In the genomic region with DNA sequence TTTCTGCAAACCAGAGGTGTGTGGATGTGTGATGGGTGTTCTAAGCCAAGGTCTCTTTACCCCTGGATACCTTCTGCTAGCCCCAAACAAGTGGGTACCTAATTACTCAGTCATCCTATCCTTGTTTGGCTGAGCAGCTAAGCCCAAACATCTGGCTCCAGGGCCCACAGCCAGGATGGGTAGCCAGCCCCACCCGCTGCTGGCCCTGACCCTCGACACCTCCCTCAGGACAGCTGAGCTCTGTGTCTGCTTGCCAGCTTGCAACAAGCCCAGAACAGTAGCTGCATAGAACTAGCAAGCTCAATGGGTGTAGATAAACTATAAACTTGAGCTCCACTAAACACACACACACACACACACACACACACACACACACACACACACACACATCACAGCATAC, we compare ENCODE assay signal across 15 mouse cellular contexts. TPM values are rescaled to one million over a fixed set of nuclear protein-coding genes. Genes with fewer than 3 reads are reported as not detected.
A peak's percentile ranks its signal among the peaks of the same experiment; 100 is the strongest.
DNase-seq lines count a peak whose midpoint lies in the region; ATAC-seq and TF ChIP-seq lines count a peak whose summit lies in the region.
"Had no signal": no experiment of that assay in that cellular context is flagged by ENCODE, and none has a peak within 500 bp of the region (broad histone marks: within the 10 kb centered on the region; RNA-seq: fewer than 3 reads in every experiment).

No protein-coding gene starts in this region.

- H3K4me3 ChIP-seq in lung, postnatal 0 days (ENCODE audit: low read depth, low read length) = no peak overlapping the region
- H3K4me3 ChIP-seq: erythroblast, embryonic 14.5 days; liver, embryonic 13.5 days; midbrain, embryonic 12.5 days; stomach, embryonic 15.5 days had no signal

- no peak overlapping the region for H3K4me2 ChIP-seq in lung, postnatal 0 days (replicated peaks; ENCODE audit: low read depth, low read length)
- H3K4me2 ChIP-seq: liver, embryonic 13.5 days; midbrain, embryonic 12.5 days; stomach, embryonic 15.5 days had no signal

- no peak overlapping the region for H3K27ac ChIP-seq in lung, postnatal 0 days (ENCODE audit: low read length)
- H3K27ac ChIP-seq: liver, embryonic 13.5 days; midbrain, embryonic 12.5 days; stomach, embryonic 15.5 days had no signal

- H3K9me3 ChIP-seq in lung, postnatal 0 days (ENCODE audit: low read length) = no peaks in the 10 kb centered on the region
- H3K9me3 ChIP-seq: liver, embryonic 13.5 days; midbrain, embryonic 12.5 days; stomach, embryonic 15.5 days had no signal

- 0 out of 2 replicates have a peak, but pooled peaks have one; percentile 13 for ATAC-seq in lung, postnatal 0 days

- TF ChIP-seq EP300 in lung, postnatal 0 days (IDR thresholded peaks at IDR 0.05) = no peak

- no peaks in the 10 kb centered on the region for H3K4me1 ChIP-seq in lung, postnatal 0 days (ENCODE audit: insufficient read depth, low read depth, low read length)
- H3K4me1 ChIP-seq: midbrain, embryonic 12.5 days had no signal

- DNase-seq in left cerebral cortex, postnatal 4 days = peak; percentile 51
- DNase-seq in left cerebral cortex, postnatal 36 days (ENCODE audit: low spot score in 2 of 2) = no peak
- DNase-seq in NIH3T3 (ENCODE audit: low read depth) = peak; percentile 80
- DNase-seq in fibroblast of lung, adult 2 months (ENCODE audit: low read depth) = peak; percentile 51
- DNase-seq in lung, postnatal 0 days (ENCODE audit: low spot score) = no peak
- DNase-seq in right cerebral cortex, postnatal 25 days = no peak
- DNase-seq in layer of hippocampus, adult 9-10 months (ENCODE audit: low spot score) = no peak
- DNase-seq in kidney, postnatal 36 days = no peak
- DNase-seq: cerebellum, adult 9-11 months; kidney, adult 9 months; liver, embryonic 13.5 days; retina, postnatal 1 day had no signal

- H3K9ac ChIP-seq in lung, postnatal 0 days (replicated peaks; ENCODE audit: low read depth) = no peak overlapping the region
- H3K9ac ChIP-seq: liver, embryonic 13.5 days; midbrain, embryonic 12.5 days; stomach, embryonic 15.5 days had no signal

- 13% methylated on average over 2 of the region's 2 CpGs for WGBS in lung, postnatal 0 days

- no peaks in the 10 kb centered on the region for H3K27me3 ChIP-seq in lung, postnatal 0 days (replicated peaks; ENCODE audit: insufficient read depth, low read length)
- H3K27me3 ChIP-seq: midbrain, embryonic 12.5 days; stomach, embryonic 15.5 days had no signal

- intact Hi-C loops in left cerebral cortex, postnatal 4 days (cut with DNase I) = no loop called here
- intact Hi-C loops in left cerebral cortex, postnatal 36 days (cut with DNase I) = no loop called here

- no peaks in the 10 kb centered on the region for H3K36me3 ChIP-seq in lung, postnatal 0 days (ENCODE audit: insufficient read depth, low read length)
- H3K36me3 ChIP-seq: liver, embryonic 13.5 days; midbrain, embryonic 12.5 days; stomach, embryonic 15.5 days had no signal

- no peak for TF ChIP-seq CTCF in lung, postnatal 0 days (IDR thresholded peaks at IDR 0.05)

RNA-seq across cellular contexts. Expression of a gene that starts 16.4 kb away (rescaled TPM):
- total RNA-seq in left cerebral cortex, postnatal 4 days (2021) = not detected
- total RNA-seq in left cerebral cortex, postnatal 36 days (2021) = under 1 TPM in 1 of 2 experiments, not detected in 1; 0.15 TPM
- 0.19 and 0.26 TPM in 2 replicates for polyA plus RNA-seq in lung, postnatal 0 days (2015; fragmentation: Nextera tagmentation; extraction: Ambion mirVana)
- polyA plus RNA-seq: erythroblast, embryonic 14.5 days; liver, embryonic 13.5 days had no signal

RNA-seq across cellular contexts. Expression of a gene that starts 22.3 kb away (rescaled TPM):
- 1 to 10 TPM; 3.1 to 3.6 TPM for total RNA-seq in left cerebral cortex, postnatal 4 days (2021)
- 1 to 10 TPM in 1 of 2 experiments, under 1 TPM in 1; 0.84 to 3.6 TPM for total RNA-seq in left cerebral cortex, postnatal 36 days (2021)
- 1.4 and 1.7 TPM in 2 replicates for polyA plus RNA-seq in lung, postnatal 0 days (2015; fragmentation: Nextera tagmentation; extraction: Ambion mirVana)
- polyA plus RNA-seq: erythroblast, embryonic 14.5 days had no signal

RNA-seq across cellular contexts. Expression of a gene that starts 23.1 kb away (rescaled TPM):
- 1 to 10 TPM; 1.4 to 1.5 TPM for total RNA-seq in left cerebral cortex, postnatal 4 days (2021)
- under 1 TPM; 0.44 to 0.86 TPM for total RNA-seq in left cerebral cortex, postnatal 36 days (2021)
- polyA plus RNA-seq in lung, postnatal 0 days (2015; fragmentation: Nextera tagmentation; extraction: Ambion mirVana) = 0.37 TPM in 2 replicates
- polyA plus RNA-seq: erythroblast, embryonic 14.5 days; liver, embryonic 13.5 days; midbrain, embryonic 12.5 days; stomach, embryonic 15.5 days had no signal

RNA-seq across cellular contexts. Expression of a gene that starts 26.0 kb away (rescaled TPM):
- 10 to 100 TPM; 50.8 to 51.5 TPM for total RNA-seq in left cerebral cortex, postnatal 4 days (2021)
- 100 to 1,000 TPM; 103 to 106 TPM for total RNA-seq in left cerebral cortex, postnatal 36 days (2021)
- polyA plus RNA-seq in lung, postnatal 0 days (2015; fragmentation: Nextera tagmentation; extraction: Ambion mirVana) = 1.1 and 2.3 TPM in 2 replicates

RNA-seq across cellular contexts. Expression of a gene that starts 32.8 kb away (rescaled TPM):
- total RNA-seq in left cerebral cortex, postnatal 4 days (2021) = 10 to 100 TPM; 21.1 to 21.4 TPM
- 10 to 100 TPM; 14.0 to 17.0 TPM for total RNA-seq in left cerebral cortex, postnatal 36 days (2021)
- polyA plus RNA-seq in lung, postnatal 0 days (2015; fragmentation: Nextera tagmentation; extraction: Ambion mirVana) = 2.7 TPM in 2 replicates

Comparison
In these comparisons a context has a peak if more than half of its experiments do, and no peak if none do; other contexts are left out.
1. DNase-seq: peak in left cerebral cortex, postnatal 4 days (single experiment), NIH3T3 (single experiment) and fibroblast of lung, adult 2 months (single experiment); none in left cerebral cortex, postnatal 36 days (0 of 2), lung, postnatal 0 days (single experiment), right cerebral cortex, postnatal 25 days (single experiment), layer of hippocampus, adult 9-10 months (single experiment) and kidney, postnatal 36 days (0 of 2).